Mouse (Mus musculus) Patski (cell line): Measurements from ENCODE around the gene Wdr82. TPM values are rescaled to one million over a fixed set of nuclear protein-coding genes. Genes with fewer than 3 reads are reported as not detected.

Experiments
- ATAC-seq: fragments of 100-300 bp; one replicate; pipeline ENCODE4 v1.8.0; 2021
- CTCF ChIA-PET: fragments of 350-600 bp; sonication (Branson Sonifier 250); formaldehyde crosslinking; loops from one replicate; lab custom pipeline; 2022; ENCODE audit warnings: inconsistent platforms; lab: Charles Lee
- POLR2A ChIA-PET: fragments of 350-600 bp; sonication (Branson Sonifier 250); formaldehyde crosslinking; loops from one replicate; lab custom pipeline; 2022; ENCODE audit warnings: antibody characterized with exemption, inconsistent platforms; lab: Charles Lee
- DNase-seq: peaks from one replicate; pipeline ENCODE4 v3.0.0-alpha.2; 2011; ENCODE audit warnings: low read depth, low spot score
- H3K27me3 ChIP-seq: fragments of 371-371 bp; one replicate; pipeline ENCODE4 v1.5.1; 2021
- CTCF ChIP-seq: fragments of 100-300 bp; IDR thresholded peaks from one replicate; pipeline ENCODE4 v1.5.1; 2021
- in situ Hi-C: fragments of 300-500 bp; cut with MboI; formaldehyde crosslinking; loops from 3 replicates; pipeline ENCODE4 v1.11.1; 2018; ENCODE audit warnings: low pct_unique_long_range_greater_than_20kb, mixed read lengths
- polyA plus RNA-seq: library from polyadenylated mRNA; unstranded; gene quantifications from one replicate; pipeline ENCODE4 v1.2.3, GENCODE M21; 2021

Gene Wdr82
- polyA plus RNA-seq, 1 experiment from 2014 or later, result 82.0 TPM

GRCm38 (mm10) chr9:106215341-106216125 is 44.8 kb downstream of the Wdr82 start:
- no peak for DNase-seq
- no peak for TF ChIP-seq CTCF
- ATAC-seq, result no peak
- ChIA-PET POLR2A (no interaction called here), CTCF (interaction anchor here (1.0 to 3.9 kb wide), 5 partner anchors 13 to 58 kb away, joined by 3 to 16 read pairs (median 5); partner anchors contain the start of gene Twf2)
- in situ Hi-C loops, result loop anchor here (5.0 kb wide), 1 partner anchor 57 kb away; no protein-coding TSS in a partner anchor
- no peaks in the 10 kb centered on the region for H3K27me3 ChIP-seq

- DNase-seq (no peak), ATAC-seq (no peak)
- no peak for TF ChIP-seq CTCF
- H3K27me3 ChIP-seq, result no peaks in the 10 kb centered on the region
- ChIA-PET CTCF (interaction anchor here (1.0 to 2.0 kb wide), 4 partner anchors 12 to 56 kb away, joined by 3 to 9 read pairs (median 4); no protein-coding TSS in a partner anchor), POLR2A (no interaction called here)
- in situ Hi-C loops, result loop anchor here (5.0 kb wide), 1 partner anchor 55 kb away; no protein-coding TSS in a partner anchor
Measured at GRCm38 (mm10) chr9:106216971-106217370, 46.2 kb downstream of the Wdr82 start.

- DNase-seq (no peak), ATAC-seq (no peak)
- no peak for TF ChIP-seq CTCF
- CTCF ChIA-PET, result interaction anchor here (2.1 to 4.8 kb wide), 2 partner anchors 9 kb away, joined by 6 to 26 read pairs; no protein-coding TSS in a partner anchor
- H3K27me3 ChIP-seq, result no peaks in the 10 kb centered on the region
- in situ Hi-C loops, result no loop called here
- POLR2A ChIA-PET, result interaction anchor here (0.7 to 0.8 kb wide), 2 partner anchors 21 to 55 kb away, joined by 4 read pairs; no protein-coding TSS in a partner anchor
Measured at GRCm38 (mm10) chr9:106220894-106221523, 50.3 kb downstream of the Wdr82 start.

GRCm38 (mm10) chr9:106222261-106222851 is 51.6 kb downstream of the Wdr82 start, which contains the start of gene Tlr9:
TSS of gene Tlr9 (plus strand) at chr9:106222598.
- POLR2A ChIA-PET, result no interaction called here
- TF ChIP-seq CTCF, result no peak
- ATAC-seq, result no peak
- in situ Hi-C loops, result no loop called here
- no peak for DNase-seq
- CTCF ChIA-PET, result interaction anchor here (2.1 to 4.8 kb wide), 2 partner anchors 8 to 10 kb away, joined by 6 to 26 read pairs; no protein-coding TSS in a partner anchor
- no peaks in the 10 kb centered on the region for H3K27me3 ChIP-seq

GRCm38 (mm10) chr9:106222994-106223393 is 52.3 kb downstream of the Wdr82 start:
- DNase-seq (no peak), ATAC-seq (no peak)
- TF ChIP-seq CTCF, result no peak
- in situ Hi-C loops, result no loop called here
- no peaks in the 10 kb centered on the region for H3K27me3 ChIP-seq
- ChIA-PET CTCF (interaction anchor here (4.8 kb wide), 1 partner anchor 11 kb away, joined by 26 read pairs; no protein-coding TSS in a partner anchor), POLR2A (no interaction called here)

GRCm38 (mm10) chr9:106225469-106226150 is 54.9 kb downstream of the Wdr82 start:
- ATAC-seq, result no peak
- CTCF ChIA-PET, result interaction anchor here (1.5 kb wide), 1 partner anchor 14 kb away, joined by 4 read pairs; no protein-coding TSS in a partner anchor
- no peak for DNase-seq
- no peak for TF ChIP-seq CTCF
- no peaks in the 10 kb centered on the region for H3K27me3 ChIP-seq
- POLR2A ChIA-PET, result no interaction called here
- in situ Hi-C loops, result no loop called here

- in situ Hi-C loops, result no loop called here
- no peak for DNase-seq
- H3K27me3 ChIP-seq, result no peaks in the 10 kb centered on the region
- ATAC-seq, result no peak
- no peak for TF ChIP-seq CTCF
- ChIA-PET CTCF (interaction anchor here (1.5 kb wide), 1 partner anchor 14 kb away, joined by 4 read pairs; no protein-coding TSS in a partner anchor), POLR2A (no interaction called here)
Measured at GRCm38 (mm10) chr9:106226151-106226682, 55.5 kb downstream of the Wdr82 start.

- TF ChIP-seq CTCF, result no peak
- POLR2A ChIA-PET, result interaction anchor here (1.1 kb wide), 1 partner anchor 8 kb away, joined by 4 read pairs; no protein-coding TSS in a partner anchor
- no peak for DNase-seq
Measured at GRCm38 (mm10) chr9:106227790-106228429, 57.2 kb downstream of the Wdr82 start.

More at GRCm38 (mm10) chr9:106227790-106228429, 57.2 kb downstream of the Wdr82 start:
- CTCF ChIA-PET, result interaction anchor here (1.2 to 2.7 kb wide), 2 partner anchors 12 to 16 kb away, joined by 7 to 9 read pairs; no protein-coding TSS in a partner anchor
- in situ Hi-C loops, result no loop called here
- no peak for ATAC-seq
- no peaks in the 10 kb centered on the region for H3K27me3 ChIP-seq
